Mouse (Mus musculus) layer of hippocampus, adult 2 months (tissue): Measurements from ENCODE around the gene Cldn12. TPM values are rescaled to one million over a fixed set of nuclear protein-coding genes. Genes with fewer than 3 reads are reported as not detected.

Experiments used
- DNase-seq, 2 experiments: peaks; one replicate each; pipeline ENCODE4 v3.0.0; 2022; ENCODE audit warnings: low spot score in 2 of 2
- H3K27ac ChIP-seq: fragments of 200-600 bp; 2 replicates; pipeline ENCODE4 v1.8.1; 2022
- H3K4me3 ChIP-seq: fragments of 200-600 bp; 2 replicates; pipeline ENCODE4 v1.8.1; 2022; ENCODE audit warnings: mild to moderate bottlenecking
- CTCF ChIP-seq: fragments of 200-600 bp; conservative IDR thresholded peaks from 2 replicates; pipeline ENCODE4 v1.8.1; 2022; ENCODE audit warnings: antibody characterized with exemption, mild to moderate bottlenecking, moderate library complexity
- long read RNA-seq, 2 experiments: library from polyadenylated mRNA; stranded (forward); transcript quantifications; one replicate each; pipeline ENCODE4 v2.0.0; 2021; ENCODE audit warnings: borderline mapping rate in 2 of 2
- total RNA-seq, 2 experiments: library from RNA; stranded (reverse); gene quantifications; 2 replicates each; pipeline ENCODE4 v1.2.3; 2021

Gene Cldn12
- total RNA-seq, result 10 to 100 TPM; 32.0 to 33.5 TPM
- long read RNA-seq, experiment 1, transcript Cldn12-201 (4 exons, 3,597 nt), result major isoform, 13 of 17 reads
- long read RNA-seq, experiment 1, partial matches to known transcripts, result 0 of 17 reads
- long read RNA-seq, experiment 1, other reads (novel, unspliced or antisense), result 3 of 17 reads
- long read RNA-seq, experiment 2, transcript Cldn12-201 (4 exons, 3,597 nt), result major isoform, 11 of 25 reads
- long read RNA-seq, experiment 2, partial matches to known transcripts, result 0 of 25 reads
- long read RNA-seq, experiment 2, other reads (novel, unspliced or antisense), result 10 of 25 reads

- Histone ChIP-seq H3K4me3 (peak within 1 kb of the TSS; percentile 89), H3K27ac (peak within 1 kb of the TSS; percentile 99)
- peak; percentile 96 to 98 for DNase-seq
- TF ChIP-seq CTCF, result no peak
Observed at GRCm38 (mm10) chr5:5514196-5515076, at the start of gene Cldn12. Gene Cldn12 (minus strand): TSS chr5:5514958.

- no peak for DNase-seq
- no peak overlapping the region for H3K27ac ChIP-seq
- TF ChIP-seq CTCF, result no peak
- no peak overlapping the region for H3K4me3 ChIP-seq
Observed at GRCm38 (mm10) chr5:5562435-5562834, 47.7 kb upstream of the Cldn12 start.

GRCm38 (mm10) chr5:5561041-5561706 is 46.4 kb upstream of the Cldn12 start:
- no peak for DNase-seq
- no peak for TF ChIP-seq CTCF
- Histone ChIP-seq H3K27ac (no peak overlapping the region), H3K4me3 (no peak overlapping the region)

GRCm38 (mm10) chr5:5559798-5560197 is 45.0 kb upstream of the Cldn12 start:
- no peak for TF ChIP-seq CTCF
- H3K27ac ChIP-seq, result peak overlapping the region; percentile 70
- DNase-seq, result no peak
- peak overlapping the region; percentile 77 for H3K4me3 ChIP-seq

GRCm38 (mm10) chr5:5559079-5559740 is 44.5 kb upstream of the Cldn12 start, which contains the start of gene Gtpbp10:
Gene Gtpbp10 (minus strand): TSS chr5:5559538.
- TF ChIP-seq CTCF, result no peak
- Histone ChIP-seq H3K27ac (peak within 1 kb of the TSS; percentile 70), H3K4me3 (peak within 1 kb of the TSS; percentile 77)
- DNase-seq, result peak; percentile 90 to 94

- no peak for TF ChIP-seq CTCF
- no peak overlapping the region for H3K27ac ChIP-seq
- DNase-seq, result no peak
- H3K4me3 ChIP-seq, result no peak overlapping the region
Observed at GRCm38 (mm10) chr5:5551110-5551509, 36.4 kb upstream of the Cldn12 start.

GRCm38 (mm10) chr5:5540385-5540784 is 25.6 kb upstream of the Cldn12 start:
- Histone ChIP-seq H3K27ac (no peak overlapping the region), H3K4me3 (no peak overlapping the region)
- no peak for TF ChIP-seq CTCF
- DNase-seq, result no peak

- no peak for DNase-seq
- no peak for TF ChIP-seq CTCF
- no peak overlapping the region for H3K27ac ChIP-seq
- H3K4me3 ChIP-seq, result no peak overlapping the region
Observed at GRCm38 (mm10) chr5:5539771-5540170, 25.0 kb upstream of the Cldn12 start.

- H3K4me3 ChIP-seq, result no peak overlapping the region
- no peak for DNase-seq
- TF ChIP-seq CTCF, result no peak
- H3K27ac ChIP-seq, result no peak overlapping the region
Observed at GRCm38 (mm10) chr5:5536131-5536530, 21.4 kb upstream of the Cldn12 start.

- H3K27ac ChIP-seq, result no peak overlapping the region
- no peak for DNase-seq
- no peak for TF ChIP-seq CTCF
- H3K4me3 ChIP-seq, result no peak overlapping the region
Observed at GRCm38 (mm10) chr5:5533656-5534420, 19.1 kb upstream of the Cldn12 start.

- H3K4me3 ChIP-seq, result no peak overlapping the region; the same call in 1 of the 2 replicates
- no peak for TF ChIP-seq CTCF
- DNase-seq, result no peak
- H3K27ac ChIP-seq, result peak overlapping the region; percentile 99; the same call in 1 of the 2 replicates
Observed at GRCm38 (mm10) chr5:5515411-5515810, 653 bp upstream of the Cldn12 start.

GRCm38 (mm10) chr5:5511401-5511800 is 3.4 kb downstream of the Cldn12 start:
- TF ChIP-seq CTCF, result no peak
- DNase-seq, result no peak
- Histone ChIP-seq H3K4me3 (no peak overlapping the region), H3K27ac (no peak overlapping the region)
